Mouse (Mus musculus): ENCODE results near the gene Med11. TPM values are rescaled to one million over a fixed set of nuclear protein-coding genes. Genes with fewer than 3 reads are reported as not detected.
"Not testable (repeated sequence)": the region's sequence is repeated elsewhere in the genome, so short reads cannot be mapped to it uniquely, and the experiment has no call there.

The Med11 gene
- total RNA-seq, 2 experiments from 2014 or later = 13.7 to 16.7 TPM

DNA sequence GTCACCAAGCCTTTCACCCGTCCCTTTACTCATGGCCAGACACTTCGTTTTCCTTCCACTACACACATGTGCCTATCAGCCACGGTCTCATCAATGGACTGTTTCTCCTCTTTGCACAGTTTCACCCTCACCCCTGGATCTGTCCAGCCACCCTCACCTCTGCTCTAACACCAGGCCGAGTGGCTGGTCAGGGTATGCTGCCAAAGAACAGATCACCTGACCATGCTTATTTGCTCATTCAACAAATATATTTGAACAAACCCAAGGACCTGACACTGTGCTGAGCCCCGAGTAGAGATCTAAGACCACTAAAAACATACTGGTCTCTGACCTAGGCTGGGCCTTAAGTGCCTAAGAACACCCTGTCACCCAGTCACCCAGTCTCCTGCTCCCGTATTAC lies 7.1 kb upstream of the Med11 start:
- DNase-seq (ENCODE audit: low spot score in 2 of 2) = no peak

DNA sequence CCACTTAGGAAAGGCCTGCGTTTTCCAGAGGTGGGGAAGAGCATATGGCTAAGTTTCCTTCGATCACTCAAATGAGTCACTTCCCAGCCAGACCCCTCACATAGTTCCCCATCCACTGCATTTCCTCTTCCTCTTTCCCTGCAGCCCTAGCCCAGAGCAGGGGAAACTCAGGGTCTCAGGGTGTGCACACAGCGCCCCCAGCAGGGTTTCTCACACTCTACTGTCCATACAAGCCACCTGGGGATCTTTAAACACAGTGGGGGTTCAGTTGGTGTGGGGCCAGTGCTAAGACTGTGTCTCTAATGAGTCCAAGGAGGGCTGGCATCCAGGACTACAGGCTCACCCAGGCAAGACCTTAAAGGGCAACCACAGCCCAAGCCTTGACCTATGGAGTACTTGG lies 5.0 kb upstream of the Med11 start:
- DNase-seq (ENCODE audit: low spot score in 2 of 2) = no peak

DNA sequence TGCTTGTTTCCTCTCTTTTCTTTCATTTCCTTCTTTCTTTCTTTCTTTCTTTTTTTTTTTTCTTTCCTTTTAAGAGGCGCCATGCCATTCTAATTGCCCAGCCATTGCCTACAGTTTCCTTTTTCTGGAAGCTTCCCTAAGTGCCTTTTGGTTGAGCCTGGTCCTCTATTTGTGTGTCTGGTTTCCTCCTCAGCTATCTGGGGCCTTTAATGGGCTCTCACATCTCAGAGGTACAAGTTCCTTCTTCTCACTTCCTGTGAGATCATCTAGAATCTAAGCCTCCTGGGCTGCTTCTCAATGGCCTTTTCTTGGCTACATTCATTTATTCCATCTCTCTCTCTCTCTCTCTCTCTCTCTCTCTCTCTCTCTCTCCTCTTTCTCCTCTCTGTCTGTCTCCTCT lies 4.3 kb upstream of the Med11 start:
- no peak for DNase-seq (ENCODE audit: low spot score in 2 of 2)

DNA sequence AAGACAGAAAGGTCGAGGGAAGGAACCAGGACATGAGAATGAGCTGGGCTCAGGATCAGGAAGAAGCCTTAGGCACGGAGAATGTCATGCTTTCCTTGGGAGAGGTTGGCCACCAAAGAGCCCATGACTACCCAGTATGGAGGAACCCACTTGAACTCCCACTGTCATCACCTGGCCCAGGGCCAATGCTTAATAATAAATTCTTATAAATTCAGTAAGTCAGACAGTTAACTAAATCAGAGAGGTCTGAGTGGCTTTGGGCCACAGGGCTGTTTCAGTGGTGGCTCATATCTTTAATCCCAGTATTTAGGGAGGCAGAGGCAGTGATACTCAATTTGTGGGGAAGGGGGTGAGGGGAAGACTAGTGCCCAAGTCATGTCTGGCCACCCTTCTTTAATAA lies 793 bp upstream of the Med11 start:
- DNase-seq (ENCODE audit: low spot score in 2 of 2) = no peak

DNA sequence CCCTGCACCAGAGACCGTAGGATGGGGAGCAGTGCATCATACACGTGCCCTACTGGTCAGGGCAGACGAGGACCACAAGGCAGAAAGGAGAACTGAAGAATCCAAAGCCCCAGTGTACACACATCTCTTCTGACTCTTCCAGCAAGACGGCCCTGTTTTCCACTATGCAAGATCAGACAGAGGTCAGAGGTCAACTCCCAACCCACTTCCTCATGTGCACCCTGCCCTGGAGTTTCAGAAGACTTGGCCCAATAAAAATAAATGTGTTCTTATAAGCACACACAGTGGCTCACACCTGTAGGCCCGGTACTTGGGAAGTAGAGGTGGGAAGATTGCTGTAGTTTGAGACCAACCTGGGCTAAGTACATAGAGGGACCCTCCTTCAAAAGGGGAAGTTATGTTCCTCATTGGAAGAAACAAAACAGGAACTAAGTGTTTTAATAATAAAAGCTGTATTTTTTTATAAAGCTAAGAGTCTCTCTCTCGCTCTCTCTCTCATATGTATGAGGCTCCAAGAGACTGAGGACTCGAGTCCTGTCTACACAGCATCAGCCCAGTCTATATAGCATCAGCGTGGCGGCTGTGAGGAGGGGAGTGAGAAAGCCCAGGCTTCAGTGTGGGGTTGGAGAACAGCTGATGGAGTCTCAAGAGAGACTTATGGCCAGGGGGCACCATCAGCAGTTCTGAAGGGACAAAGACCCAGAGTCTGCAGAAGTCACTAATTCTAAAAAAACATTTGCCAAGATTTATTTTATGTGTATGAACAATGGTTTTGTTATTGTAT lies 1.7 kb downstream of the Med11 start:
- DNase-seq (ENCODE audit: low spot score in 2 of 2) = no peak

DNA sequence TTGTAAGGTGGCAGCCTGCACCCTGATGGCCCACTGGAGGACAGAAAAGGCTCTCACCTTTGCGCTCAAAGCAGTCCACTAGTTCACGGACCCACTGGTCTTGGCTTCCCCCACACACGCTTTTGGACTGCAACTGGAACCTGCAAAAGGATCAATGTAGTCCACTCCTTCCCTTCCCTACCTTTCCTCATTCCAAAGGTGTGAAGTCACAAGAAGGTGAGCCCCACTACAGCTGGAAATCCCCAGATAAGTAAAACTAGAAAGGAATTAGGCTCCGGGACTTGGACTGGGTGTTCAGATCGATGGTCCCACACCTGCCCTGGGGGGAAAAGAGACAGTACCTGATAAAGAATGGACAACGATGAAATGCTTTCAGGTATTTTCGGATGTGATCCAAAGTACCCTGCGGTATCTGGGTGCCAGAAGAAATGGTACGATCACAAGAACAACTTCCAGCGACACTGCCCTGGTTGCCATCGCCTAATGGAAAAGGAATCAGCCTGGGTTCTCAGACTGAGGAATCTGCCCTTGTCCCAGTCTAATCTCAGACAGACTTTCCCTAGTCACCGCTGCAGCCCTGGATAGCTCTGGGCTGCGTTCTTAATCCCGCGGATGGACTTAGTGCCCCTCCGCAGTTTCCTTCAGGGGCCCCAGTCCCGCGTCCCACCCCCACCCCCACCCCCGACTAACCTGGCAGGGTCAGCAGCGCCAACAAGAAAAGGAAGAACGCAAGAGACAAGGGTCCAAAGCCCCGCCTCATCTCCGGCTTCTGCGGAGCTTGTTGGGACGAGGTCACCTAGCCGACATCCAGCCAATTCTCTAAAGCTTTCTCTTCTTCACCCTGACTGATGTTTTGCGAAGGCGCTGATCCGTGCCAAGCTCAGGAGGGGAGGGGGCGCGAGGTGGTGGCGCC lies 7.2 kb downstream of the Med11 start, which contains the start of gene Zmynd15:
TSS of gene Zmynd15 (plus strand) at position 746 of the 913 bp plus-strand sequence.
- DNase-seq (ENCODE audit: low spot score in 2 of 2) = no peak

DNA sequence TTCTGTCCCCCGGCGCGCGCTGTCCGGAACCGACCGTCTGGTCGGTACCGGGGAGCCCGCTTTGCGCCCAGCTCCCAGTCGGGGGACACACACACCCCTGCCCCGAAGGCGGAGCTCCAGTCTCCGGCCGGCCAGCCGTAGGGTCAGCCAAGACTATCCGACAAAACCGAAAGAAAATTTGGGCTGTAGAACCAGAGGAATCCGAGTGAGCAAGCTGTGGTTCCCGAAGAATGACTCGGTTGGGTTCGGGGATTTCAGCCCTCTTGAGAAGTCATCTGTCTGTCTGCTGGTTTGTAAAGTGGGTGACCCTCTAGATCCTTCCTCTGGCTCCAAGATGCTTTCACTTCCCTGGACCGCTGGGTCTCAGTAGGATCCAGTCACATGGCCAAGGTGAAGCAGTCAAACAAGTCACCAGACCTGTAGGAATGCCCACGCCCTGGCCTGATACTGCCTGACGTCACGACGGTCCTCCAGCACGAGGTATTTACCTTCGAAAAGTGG lies 7.9 kb downstream of the Med11 start, which contains the start of gene Cxcl16:
TSS of gene Cxcl16 (minus strand) at position 384 of the 501 bp plus-strand sequence.
- no peak for DNase-seq (ENCODE audit: low spot score in 2 of 2)

DNA sequence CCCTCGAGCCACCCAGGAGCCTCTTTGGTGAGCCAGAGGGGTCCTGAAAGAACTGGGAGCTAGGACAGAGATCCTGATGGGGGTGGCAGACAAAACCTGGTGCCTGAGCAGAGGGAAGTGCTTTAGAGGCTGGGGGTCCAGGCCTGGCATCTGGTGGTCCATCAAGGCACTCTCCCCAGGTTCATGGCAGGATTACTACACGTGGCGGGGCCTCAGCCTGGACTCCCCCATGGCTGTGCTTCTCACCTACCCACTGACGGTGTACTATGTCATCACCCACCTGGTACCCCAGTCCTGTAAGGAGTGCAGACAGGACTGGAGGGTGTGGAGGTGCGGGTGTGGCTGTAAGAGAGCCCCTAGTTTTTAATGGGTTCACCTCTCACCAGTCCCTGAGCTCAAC lies 12.3 kb downstream of the Med11 start:
- no peak for DNase-seq (ENCODE audit: low spot score in 2 of 2)

DNA sequence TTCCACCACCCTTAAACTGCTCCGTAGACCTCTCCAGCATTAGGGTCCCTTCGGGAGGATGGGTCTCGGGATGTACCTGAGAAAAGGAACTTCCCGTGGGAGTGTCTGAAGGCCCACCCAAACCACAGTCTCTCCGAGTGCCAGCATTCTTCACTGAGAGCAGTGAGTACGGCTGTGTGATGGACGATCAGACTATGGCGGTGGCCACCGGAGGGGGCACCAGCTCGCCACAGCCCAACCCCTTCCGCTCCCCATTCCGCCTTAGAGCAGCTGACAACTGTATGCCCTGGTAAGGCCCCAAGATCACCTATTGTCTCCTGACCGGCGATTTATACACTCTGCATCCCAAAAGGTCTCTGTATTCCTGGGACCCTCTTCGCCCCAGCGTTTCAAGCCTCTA lies 13.5 kb downstream of the Med11 start:
- no peak for DNase-seq (ENCODE audit: low spot score in 2 of 2)

DNA sequence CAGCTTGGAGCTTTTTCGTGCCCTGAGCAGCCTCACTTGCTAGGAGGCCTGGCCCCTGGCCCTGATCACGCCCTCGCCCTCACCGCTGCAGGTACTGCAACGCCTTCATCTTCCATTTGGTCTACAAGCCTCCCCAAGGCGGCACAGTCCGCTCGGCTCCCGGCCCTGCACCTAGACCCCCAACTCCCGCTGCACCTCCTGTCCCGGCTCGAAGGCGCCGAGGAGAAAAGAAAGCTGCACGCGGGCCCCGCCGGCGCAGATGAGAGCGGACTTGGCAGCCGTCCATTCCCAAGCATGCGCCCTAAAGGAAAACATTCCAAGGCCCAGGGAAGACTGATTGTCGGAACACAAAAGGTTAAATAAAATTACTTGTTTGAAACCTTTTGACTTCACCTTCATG lies 14.1 kb downstream of the Med11 start:
- no peak for DNase-seq (ENCODE audit: low spot score in 2 of 2)

DNA sequence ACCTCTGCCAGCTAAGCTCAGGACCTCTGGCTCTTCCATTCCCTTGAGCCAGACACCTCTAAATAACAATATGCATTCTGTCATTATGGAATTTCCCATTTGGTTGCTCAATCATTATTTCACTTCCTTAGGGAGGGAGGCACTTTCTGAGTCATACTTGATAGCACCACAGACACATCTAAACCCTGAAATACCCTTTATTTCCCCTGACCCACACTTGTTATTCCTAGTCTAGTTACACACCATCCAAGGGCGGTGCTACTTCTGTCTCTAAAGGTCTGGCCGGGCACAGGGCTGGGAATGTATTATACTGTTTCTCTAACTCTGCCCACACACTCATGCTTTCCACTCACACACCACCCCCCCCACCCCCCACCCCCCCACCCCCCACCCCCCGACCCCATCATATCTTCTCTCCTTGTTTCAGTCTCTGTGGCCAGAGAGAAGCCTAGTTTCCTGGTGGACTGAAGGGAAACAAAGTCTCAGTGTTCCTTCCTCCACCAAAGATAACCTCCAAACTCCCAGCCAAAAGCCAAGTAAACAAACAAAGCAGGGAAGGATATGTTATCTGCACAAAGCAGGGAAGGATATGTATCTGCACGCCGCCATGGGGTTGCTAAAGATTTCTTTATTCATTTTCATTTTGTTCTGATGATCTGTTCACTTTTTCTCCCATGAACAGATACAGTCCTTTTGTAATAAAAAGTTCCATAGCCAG lies 16.3 kb downstream of the Med11 start:
- no peak for DNase-seq (ENCODE audit: low spot score in 2 of 2)

DNA sequence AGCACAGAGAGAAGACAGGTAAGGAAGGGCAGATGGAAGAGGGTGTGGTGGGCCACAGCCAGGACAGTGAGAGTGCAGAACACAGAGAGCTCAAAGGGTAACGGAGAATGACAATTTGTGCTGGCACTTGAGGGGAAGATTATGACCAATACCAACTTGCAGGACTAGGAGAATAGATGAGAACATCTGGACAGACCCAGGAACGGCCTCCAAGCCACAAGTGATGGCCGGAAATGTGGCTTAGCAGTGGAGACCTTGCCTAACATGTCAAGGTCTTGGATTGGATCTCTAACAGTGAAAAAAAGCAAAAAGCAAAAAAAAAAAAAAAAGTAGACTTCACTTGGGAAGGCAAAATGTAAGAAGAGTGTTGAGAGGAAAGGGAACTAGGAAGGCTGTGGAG lies 18.0 kb downstream of the Med11 start:
- no peak for DNase-seq (ENCODE audit: low spot score in 2 of 2)

DNA sequence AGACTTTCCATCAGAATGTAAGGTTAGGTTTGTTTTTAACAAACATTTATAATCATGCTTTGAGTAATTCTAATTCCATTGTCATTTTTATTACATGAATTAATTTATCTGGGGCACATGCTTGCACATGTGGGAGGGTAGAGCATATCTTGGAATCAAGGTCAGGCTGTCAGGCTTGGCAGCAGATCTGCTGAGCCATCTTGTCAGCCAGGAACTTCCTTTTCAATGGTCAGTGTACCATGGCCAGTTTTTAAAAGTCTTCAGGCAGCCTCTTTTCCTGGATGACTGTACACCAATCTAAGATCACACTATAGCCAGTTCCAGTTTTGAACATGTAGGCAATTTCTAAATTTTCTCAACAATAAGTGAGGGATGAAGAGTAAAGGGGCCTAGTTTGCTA lies 21.0 kb downstream of the Med11 start:
- DNase-seq (ENCODE audit: low spot score in 2 of 2) = no peak

DNA sequence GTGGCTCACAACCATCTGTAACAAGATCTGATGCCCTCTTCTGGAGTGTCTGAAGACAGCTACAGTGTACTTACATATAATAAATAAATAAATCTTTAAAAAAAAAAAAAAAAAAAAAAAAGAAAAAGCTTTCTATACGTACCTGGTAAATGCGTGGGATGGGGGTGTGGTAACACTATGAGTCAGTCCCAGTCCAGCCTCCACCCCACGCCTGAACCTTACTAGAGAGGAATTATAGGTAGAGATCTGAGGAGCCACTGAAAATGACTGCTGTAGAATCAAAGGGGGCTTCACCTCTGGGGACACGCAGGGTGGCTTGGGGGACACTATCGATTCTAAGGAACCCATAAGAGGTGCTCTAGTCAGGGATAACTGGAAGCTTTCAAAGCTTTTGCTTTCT lies 21.6 kb downstream of the Med11 start:
- not testable (repeated sequence) for DNase-seq (ENCODE audit: low spot score in 2 of 2)

DNA sequence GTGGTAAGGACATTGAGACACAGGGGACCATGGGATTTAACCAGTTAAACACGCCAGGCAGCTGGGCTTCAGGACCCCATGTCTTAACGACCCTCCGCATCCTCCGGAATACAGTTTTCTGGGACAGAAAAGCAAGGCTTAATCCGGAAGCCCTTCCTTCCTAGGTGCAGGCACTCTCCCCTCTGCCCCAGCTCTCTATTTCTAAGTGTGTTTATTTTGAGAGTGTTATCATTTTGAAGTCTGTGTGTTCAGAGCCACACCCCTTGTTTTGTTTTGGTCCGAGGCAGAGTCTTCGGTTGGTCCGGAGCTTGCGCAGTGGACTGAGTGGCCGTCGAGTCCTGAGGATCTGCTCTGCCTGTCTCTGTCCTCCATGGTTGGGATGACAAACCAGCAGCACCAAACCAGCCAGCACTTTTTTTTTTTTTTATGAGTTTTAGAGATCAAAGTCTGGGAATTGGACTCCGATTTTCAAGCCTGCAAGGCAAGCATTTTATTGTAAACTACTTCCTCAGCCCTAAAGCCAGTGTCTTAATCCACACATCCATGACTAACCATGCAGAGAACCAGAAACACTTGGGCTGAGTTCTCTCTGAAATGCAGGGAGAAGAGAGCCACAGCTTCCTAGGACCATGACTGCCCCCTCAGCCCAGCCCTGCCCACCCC lies 23.3 kb downstream of the Med11 start:
- DNase-seq (ENCODE audit: low spot score in 2 of 2) = no peak

DNA sequence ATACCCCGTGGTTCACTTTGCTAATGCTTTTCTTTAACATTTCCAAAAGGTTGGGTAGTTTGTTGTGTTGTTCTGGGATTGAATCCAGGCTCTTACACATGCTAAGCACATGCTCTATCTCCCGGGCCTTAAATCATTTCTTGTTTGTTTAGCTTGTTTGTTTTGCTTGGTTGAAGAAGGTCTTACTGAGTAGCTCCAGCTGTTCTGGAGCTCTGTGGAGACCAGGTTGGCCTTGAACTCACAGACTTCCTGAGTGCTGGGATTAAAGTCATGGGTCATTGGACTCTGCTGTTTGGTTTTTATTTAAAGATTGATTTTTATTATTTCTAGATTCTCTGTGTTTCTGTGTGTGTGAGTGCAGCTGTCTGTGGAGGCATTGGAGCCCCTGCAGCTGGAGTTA lies 33.8 kb downstream of the Med11 start:
- no peak for DNase-seq (ENCODE audit: low spot score in 2 of 2)

DNA sequence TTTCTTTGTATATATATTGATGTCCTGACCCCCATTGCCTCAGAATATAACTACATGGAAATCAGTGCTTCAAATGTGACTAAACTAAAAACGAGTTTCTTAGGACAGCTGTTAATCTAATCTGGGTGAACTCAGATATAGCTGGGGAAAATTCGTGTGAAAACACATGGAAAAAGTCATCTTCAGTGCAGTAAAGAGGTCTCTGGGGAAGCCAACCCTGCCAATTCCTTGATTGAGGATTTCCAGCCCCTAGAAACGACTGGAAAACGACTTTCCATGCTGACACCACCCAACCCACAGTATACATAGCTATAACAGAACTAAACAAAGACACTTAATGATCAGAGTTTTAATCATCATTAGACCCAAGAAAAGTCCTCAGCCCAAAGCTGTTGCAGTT lies 36.1 kb downstream of the Med11 start:
- DNase-seq (ENCODE audit: low spot score in 2 of 2) = no peak

DNA sequence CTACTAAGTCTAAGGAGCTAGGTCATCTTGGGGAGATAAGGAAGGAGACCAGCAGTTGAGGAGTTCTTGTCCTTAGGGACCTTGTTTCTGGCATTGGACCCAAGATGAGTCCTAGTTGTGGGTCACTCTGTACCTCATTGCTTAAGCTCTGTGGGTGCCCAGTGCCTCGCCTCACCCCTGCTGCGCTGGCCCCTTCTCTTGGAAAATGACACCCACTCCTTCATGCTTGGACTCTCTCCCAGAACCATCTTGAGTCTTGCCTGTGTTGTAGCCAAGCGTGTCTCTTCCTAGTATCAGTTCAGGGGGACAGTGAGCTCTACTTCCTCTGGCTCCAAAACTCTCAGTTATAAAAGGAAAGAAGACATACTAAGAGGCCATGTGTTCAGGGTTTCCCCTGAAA lies 37.4 kb downstream of the Med11 start:
- DNase-seq (ENCODE audit: low spot score in 2 of 2) = no peak

DNA sequence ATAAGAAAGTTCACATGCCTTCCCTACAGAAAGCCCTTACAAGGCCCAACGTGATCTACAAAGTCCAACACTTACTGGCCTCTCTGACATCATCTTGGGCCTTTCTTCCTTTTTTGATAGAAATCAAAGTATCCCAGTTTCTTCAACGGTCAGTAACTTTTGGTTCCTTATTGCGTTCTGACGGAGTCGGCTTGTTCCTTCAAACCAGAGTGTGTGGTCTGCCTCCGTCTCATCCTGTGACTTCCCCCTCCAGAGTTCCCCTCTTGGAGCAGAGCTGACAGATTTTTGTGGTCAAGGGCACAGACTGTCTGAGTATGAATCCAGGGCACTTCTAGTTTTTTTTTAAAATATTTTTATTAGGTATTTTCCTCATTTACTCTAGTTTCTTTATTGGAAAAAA lies 38.0 kb downstream of the Med11 start:
- no peak for DNase-seq (ENCODE audit: low spot score in 2 of 2)

DNA sequence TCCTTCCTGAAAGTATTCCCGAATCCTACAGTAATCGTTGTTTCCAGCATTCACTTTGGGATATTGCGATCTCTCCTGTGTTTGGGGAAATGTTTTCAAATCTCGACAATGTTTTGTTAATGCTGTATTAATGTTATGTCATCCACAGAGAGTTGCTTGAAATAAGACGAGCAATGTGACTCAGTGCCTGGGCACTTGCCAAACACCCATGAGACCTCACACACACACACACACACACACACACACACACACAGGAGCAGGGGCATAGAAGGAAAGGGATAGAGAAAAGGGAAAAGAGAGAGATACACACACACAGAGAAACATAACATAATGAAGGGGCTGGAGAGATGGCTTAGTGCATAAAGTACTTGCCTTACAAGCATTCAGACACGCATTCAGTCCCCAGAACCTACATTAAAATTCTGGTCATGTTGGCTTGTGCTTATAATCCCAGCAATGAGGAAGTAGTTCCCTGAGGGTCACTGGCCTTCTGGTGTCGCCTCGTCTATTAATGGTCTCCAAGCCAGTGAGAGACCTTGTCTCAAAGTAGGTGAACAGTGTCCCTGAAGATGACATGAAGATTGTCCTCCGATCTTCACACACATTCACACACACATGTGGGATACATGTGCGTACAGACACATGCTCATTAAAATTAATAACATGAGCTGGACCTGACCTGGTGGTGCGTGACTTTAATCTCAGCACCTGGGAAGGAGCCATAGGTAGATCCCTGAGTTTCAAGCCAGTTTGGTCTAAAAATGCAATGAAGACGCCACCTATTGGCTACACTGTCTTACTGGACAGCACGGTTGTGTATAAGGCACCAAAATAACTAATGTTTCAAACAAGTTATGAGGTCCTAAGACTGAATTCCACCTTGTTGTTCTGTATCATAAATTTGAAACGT lies 48.1 kb downstream of the Med11 start:
- no peak for DNase-seq (ENCODE audit: low spot score in 2 of 2)

Data from layer of hippocampus, adult 18-20 months (tissue).